Mouse (Mus musculus) urinary bladder, postnatal 36 days (tissue): ENCODE measurements around the gene Igf2bp1.
"Not testable (repeated sequence)": the region's sequence is repeated elsewhere in the genome, so short reads cannot be mapped to it uniquely, and the experiment has no call there.

ENCODE experiments used
- DNase-seq, 2 experiments: peaks; one replicate each; pipeline ENCODE4 v3.0.0; 2022; ENCODE audit warnings: low spot score in 2 of 2, mixed read lengths in 1 of 2

The Igf2bp1 gene

GRCm38 (mm10) chr11:95959152-95959551 lies 46.6 kb downstream of the Igf2bp1 start:
- no peak for DNase-seq

- DNase-seq = no peak
Observed at GRCm38 (mm10) chr11:95958251-95958650, 47.5 kb downstream of the Igf2bp1 start.

GRCm38 (mm10) chr11:95957407-95957806 lies 48.3 kb downstream of the Igf2bp1 start:
- DNase-seq = no peak

GRCm38 (mm10) chr11:95953313-95953712 lies 52.4 kb downstream of the Igf2bp1 start:
- no peak for DNase-seq

- no peak for DNase-seq
Observed at GRCm38 (mm10) chr11:95945838-95946472, 59.8 kb downstream of the Igf2bp1 start.

GRCm38 (mm10) chr11:95939828-95940507 lies 65.8 kb downstream of the Igf2bp1 start:
- no peak for DNase-seq

- no peak for DNase-seq
Observed at GRCm38 (mm10) chr11:95936409-95936808, 69.3 kb downstream of the Igf2bp1 start.

- DNase-seq = not testable (repeated sequence)
Observed at GRCm38 (mm10) chr11:95932168-95932567, 73.6 kb downstream of the Igf2bp1 start.

GRCm38 (mm10) chr11:95926398-95926797 lies 79.3 kb downstream of the Igf2bp1 start:
- no peak for DNase-seq

- DNase-seq = no peak
Observed at GRCm38 (mm10) chr11:95925976-95926375, 79.8 kb downstream of the Igf2bp1 start.

GRCm38 (mm10) chr11:95924215-95924614 lies 81.5 kb downstream of the Igf2bp1 start:
- no peak for DNase-seq

GRCm38 (mm10) chr11:95923477-95923876 lies 82.3 kb downstream of the Igf2bp1 start:
- not testable (repeated sequence) for DNase-seq

GRCm38 (mm10) chr11:95921991-95922621 lies 83.6 kb downstream of the Igf2bp1 start:
- DNase-seq = no peak

GRCm38 (mm10) chr11:95916426-95916825 lies 89.3 kb downstream of the Igf2bp1 start:
- DNase-seq = no peak

GRCm38 (mm10) chr11:95915006-95915710 lies 90.6 kb downstream of the Igf2bp1 start:
- no peak for DNase-seq

GRCm38 (mm10) chr11:95914571-95914991 lies 91.2 kb downstream of the Igf2bp1 start, which contains the start of gene B4galnt2:
B4galnt2 (minus strand) TSS chr11:95914891.
- DNase-seq = no peak

- DNase-seq = no peak
Observed at GRCm38 (mm10) chr11:95913959-95914566, 91.7 kb downstream of the Igf2bp1 start.

GRCm38 (mm10) chr11:95911579-95911978 lies 94.2 kb downstream of the Igf2bp1 start:
- no peak for DNase-seq

GRCm38 (mm10) chr11:95907805-95908524 lies 97.8 kb downstream of the Igf2bp1 start:
- DNase-seq = no peak
